Mouse (Mus musculus): ENCODE measurements around the gene Tmem108.

The Tmem108 gene

DNA sequence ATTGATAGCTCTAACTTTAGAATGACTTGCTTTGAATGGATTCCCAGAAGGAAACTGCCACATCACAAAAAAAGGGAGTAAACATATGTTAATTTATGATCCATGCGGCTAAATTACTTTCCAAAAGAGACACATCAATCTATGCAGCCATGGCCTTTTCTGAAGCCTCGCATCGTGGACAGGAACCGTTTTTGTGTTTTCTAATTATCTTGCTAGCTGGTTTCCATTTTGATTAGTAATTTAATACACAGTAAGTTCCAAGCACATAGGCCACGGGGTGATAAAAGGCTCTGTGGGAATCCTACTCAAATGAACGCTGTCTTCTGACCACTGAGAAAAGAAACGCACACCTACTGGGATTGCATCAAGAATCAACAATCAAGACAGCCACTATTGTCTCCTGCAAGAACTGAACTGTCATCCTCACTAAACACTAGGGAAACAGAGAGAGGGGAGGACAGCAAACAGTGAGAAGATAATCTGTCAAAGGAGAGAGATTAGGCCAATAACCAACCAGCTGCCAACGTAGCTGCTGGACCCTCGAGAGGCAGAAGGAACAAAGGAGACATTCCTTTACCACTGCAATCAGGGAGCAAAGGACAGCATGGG is 132.7 kb downstream of the Tmem108 start:
- no peak for DNase-seq (ENCODE audit: low spot score)

DNA sequence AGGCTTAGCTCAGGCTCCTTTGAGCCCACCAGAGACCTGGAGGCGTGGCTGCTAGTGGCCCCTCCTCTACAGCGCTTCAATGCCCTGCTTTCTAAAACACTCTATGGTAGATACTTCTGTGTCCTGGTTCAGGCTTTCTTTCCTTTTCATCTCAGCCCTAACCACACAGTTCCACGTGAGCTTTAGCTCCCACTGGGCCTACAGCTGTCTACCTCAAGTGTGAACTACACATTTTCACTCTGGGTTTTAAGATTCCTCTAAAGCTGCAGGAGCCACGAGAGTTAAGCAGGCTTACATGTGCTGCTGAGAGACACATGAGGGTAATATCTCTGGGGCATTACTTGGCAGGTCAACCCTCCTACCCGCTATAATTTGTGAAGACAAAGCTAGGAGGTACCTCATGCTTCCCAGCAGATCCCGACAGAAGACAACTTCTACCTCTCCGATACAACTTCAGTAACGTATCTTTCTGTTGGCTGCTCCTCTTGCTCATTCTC is 134.2 kb downstream of the Tmem108 start:
- no peak for DNase-seq (ENCODE audit: low spot score)

GRCm38 (mm10) chr9:103626156-103626555 is 135.5 kb downstream of the Tmem108 start:
- DNase-seq (ENCODE audit: low spot score), result no peak

- DNase-seq (ENCODE audit: low spot score), result peak; percentile 18
Measured at GRCm38 (mm10) chr9:103624649-103625048, 137.0 kb downstream of the Tmem108 start.

GRCm38 (mm10) chr9:103623560-103624316 is 137.9 kb downstream of the Tmem108 start:
- DNase-seq (ENCODE audit: low spot score), result no peak

GRCm38 (mm10) chr9:103622988-103623387 is 138.6 kb downstream of the Tmem108 start:
- DNase-seq (ENCODE audit: low spot score), result no peak

GRCm38 (mm10) chr9:103621870-103622269 is 139.8 kb downstream of the Tmem108 start:
- DNase-seq (ENCODE audit: low spot score), result no peak

GRCm38 (mm10) chr9:103620517-103621212 is 141.0 kb downstream of the Tmem108 start:
- DNase-seq (ENCODE audit: low spot score), result no peak

GRCm38 (mm10) chr9:103614260-103614659 is 147.4 kb downstream of the Tmem108 start:
- DNase-seq (ENCODE audit: low spot score), result no peak

DNA sequence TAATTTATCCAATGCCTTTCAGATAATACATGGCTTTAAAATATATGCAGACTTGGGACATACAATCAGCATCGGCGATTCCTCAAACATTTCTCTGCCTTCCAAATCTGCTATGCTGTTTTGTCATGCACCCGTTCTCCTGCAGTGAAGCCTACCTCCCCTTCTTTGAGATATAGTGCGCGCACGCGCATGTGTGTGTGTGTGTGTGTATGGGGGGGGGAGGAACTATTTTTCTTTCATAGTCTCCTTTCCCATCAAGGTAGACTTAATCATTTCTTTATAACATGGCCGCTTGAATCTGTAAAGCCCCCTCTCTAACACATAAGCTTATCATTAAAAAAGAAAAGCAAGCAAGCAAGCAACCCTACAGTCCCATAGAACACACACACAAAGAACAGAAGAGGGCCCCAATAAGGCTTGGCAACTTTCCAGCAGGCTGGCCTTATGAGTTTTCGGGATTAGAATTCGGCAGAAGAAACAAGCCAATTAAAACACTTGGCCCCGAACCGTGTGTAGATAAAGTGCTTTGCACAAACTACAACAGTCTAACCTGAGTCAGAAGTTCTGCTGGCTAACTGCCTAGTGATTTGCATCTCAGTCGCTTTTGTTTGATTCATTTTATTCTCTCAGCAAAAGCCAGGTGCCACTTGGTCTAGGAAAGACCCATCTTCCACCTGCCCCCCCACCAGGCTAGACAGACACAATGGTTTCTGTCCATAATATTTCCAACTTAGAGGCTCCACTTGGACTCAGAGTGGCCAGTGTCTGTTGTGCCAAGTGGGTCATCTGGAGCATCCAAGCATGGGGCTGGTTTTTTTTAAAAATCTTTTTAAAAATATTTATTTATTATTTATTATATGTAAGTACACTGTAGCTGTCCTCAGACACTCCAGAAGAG is 153.2 kb downstream of the Tmem108 start:
- DNase-seq (ENCODE audit: low spot score), result no peak

- no peak for DNase-seq (ENCODE audit: low spot score)
Measured at GRCm38 (mm10) chr9:103606056-103606455, 155.6 kb downstream of the Tmem108 start.

GRCm38 (mm10) chr9:103603792-103604191 is 157.8 kb downstream of the Tmem108 start:
- no peak for DNase-seq (ENCODE audit: low spot score)

DNA sequence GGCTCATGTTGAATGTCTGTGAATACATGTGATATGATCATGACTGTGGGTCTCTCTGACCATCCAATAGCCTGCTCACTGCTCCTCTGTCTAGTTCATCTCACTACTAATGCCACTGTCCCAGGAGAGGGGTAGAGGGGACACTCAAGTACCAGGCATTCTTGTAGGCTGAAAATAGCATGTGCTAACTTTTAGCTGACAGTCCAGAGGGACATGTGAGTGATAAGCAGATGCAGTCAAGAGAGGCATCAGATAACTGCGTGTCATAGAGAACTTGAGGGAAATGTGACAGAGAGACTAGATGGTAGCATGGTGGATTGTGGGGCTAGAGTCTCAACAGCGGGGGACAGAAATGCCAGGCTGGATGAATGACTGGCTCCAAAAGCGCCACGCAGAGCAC is 159.8 kb downstream of the Tmem108 start:
- no peak for DNase-seq (ENCODE audit: low spot score)

- DNase-seq (ENCODE audit: low spot score), result no peak
Measured at GRCm38 (mm10) chr9:103600834-103601233, 160.8 kb downstream of the Tmem108 start.

- DNase-seq (ENCODE audit: low spot score), result no peak
Measured at GRCm38 (mm10) chr9:103599908-103600307, 161.7 kb downstream of the Tmem108 start.

- no peak for DNase-seq (ENCODE audit: low spot score)
Measured at GRCm38 (mm10) chr9:103597861-103598260, 163.8 kb downstream of the Tmem108 start.

DNA sequence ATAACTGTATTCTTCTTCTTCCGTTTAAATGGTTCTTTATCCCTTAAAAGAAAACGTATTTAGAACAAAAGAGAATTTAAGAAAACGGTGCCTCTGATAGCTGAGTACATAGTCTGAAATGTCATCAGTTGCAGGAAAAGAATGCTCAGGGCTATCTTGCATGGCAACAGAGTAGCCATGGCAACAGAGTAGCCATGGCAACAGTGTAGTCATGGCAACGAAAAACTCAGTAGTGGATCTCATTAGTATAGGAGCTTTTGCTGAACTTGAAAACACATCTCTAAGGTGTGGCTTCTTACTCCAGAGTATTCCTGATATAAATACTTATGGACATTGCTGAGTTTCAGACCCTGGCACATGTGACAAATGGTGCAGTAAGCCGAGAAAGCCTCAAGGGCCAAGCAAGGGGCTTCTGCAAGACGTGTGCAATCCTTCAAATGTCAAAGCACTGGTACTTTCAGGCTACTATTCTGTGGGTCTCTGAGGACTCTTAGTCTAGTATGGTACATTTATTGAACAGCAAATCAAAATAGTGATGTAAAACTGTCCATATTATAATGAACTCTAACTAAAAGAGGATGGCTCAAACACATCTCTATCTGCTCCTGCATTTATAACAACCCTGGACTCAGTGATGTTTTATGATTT is 166.3 kb downstream of the Tmem108 start:
- no peak for DNase-seq (ENCODE audit: low spot score)

- no peak for DNase-seq (ENCODE audit: low spot score)
Measured at GRCm38 (mm10) chr9:103594423-103595189, 167.0 kb downstream of the Tmem108 start.

DNA sequence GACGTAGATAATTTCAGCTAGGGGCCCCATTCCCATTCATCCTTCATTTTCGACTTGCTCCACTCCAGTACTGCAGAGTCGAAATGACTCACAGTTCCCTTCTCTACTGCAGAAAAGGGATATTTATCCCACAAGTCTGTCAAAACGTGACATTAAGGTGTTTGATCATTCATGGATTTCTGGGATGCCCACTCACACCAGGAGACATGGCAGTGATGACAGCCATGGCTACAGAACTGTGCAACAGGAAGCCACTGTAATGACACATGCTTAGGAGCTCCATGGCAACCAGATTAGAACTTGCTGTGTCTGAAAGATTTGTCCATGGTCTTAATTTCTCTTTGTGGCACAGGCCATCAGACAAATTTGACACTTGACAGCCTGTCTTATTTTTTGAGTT is 168.6 kb downstream of the Tmem108 start:
- DNase-seq (ENCODE audit: low spot score), result no peak

GRCm38 (mm10) chr9:103591962-103592361 is 169.7 kb downstream of the Tmem108 start:
- DNase-seq (ENCODE audit: low spot score), result no peak

DNA sequence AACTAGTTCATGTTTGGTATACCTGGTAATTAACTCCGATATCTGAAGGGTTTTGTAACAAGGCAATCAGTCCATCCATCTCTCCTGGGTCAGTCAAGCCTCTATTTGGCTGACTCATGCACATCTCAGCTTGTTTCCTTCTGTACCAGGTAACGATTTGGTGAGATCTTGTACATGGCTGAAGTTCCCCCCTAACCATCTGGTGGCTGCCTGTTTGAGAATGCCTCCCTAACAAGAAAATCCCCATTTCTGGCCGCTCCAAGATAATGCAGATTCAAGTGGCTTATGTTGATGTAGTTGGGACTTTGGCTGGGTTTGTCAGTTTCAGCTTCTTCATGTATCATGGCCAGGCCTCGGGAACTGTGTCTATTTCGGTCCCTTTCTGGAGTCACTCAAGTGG is 170.8 kb downstream of the Tmem108 start:
- DNase-seq (ENCODE audit: low spot score), result no peak

All from T-cell, adult 2 months (primary cell).